Mouse (Mus musculus) spleen, adult 10 weeks (tissue): ENCODE results near the gene Ndrg2. TPM values are rescaled to one million over a fixed set of nuclear protein-coding genes. Genes with fewer than 3 reads are reported as not detected.

ENCODE experiments used
- polyA plus RNA-seq: library from polyadenylated mRNA; stranded (reverse); fragments of 350-450 nt; fragmentation: Illumina TruSeq; extraction: RNeasy Lipid Tissue Mini Kit (QIAGEN cat#74804); gene quantifications from one replicate; pipeline ENCODE4 v1.2.3, GENCODE M21; 2015; ENCODE audit warnings: low replicate concordance; ENCODE audit not compliant: insufficient read depth

Gene Ndrg2
- polyA plus RNA-seq, result 27.2 TPM

GRCm38 (mm10) chr14:51913960-51914762 lies at the start of gene Ndrg2:
TSS of gene Ndrg2 (minus strand) at chr14:51914158.

GRCm38 (mm10) chr14:51922571-51922865 lies 8.6 kb upstream of the Ndrg2 start, which contains the start of gene Rnase13:
TSS of gene Rnase13 (minus strand) at chr14:51922773.

DNA sequence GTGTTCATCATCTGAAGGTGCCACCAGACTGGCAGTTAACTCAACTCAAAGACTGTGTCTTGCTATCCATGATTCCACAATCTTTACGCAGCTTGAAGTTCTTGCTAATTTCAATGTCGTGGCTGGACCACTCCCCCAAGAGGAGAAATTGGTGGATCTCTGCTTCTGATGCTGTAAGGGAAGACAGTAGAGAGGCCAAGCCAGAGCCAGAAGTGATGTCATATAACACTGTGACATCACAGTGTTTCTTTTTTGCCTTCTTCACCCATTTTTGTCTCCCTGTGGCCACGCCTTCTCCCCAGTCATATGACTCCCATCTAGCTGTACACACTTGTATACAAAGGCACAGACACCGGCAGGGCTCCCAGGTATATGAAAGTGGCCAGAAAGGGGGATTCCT lies 4.2 kb upstream of the Ndrg2 start, which contains the start of gene Tppp2:
Gene Tppp2 (plus strand): TSS at position 301 of the 400 bp plus-strand sequence.

DNA sequence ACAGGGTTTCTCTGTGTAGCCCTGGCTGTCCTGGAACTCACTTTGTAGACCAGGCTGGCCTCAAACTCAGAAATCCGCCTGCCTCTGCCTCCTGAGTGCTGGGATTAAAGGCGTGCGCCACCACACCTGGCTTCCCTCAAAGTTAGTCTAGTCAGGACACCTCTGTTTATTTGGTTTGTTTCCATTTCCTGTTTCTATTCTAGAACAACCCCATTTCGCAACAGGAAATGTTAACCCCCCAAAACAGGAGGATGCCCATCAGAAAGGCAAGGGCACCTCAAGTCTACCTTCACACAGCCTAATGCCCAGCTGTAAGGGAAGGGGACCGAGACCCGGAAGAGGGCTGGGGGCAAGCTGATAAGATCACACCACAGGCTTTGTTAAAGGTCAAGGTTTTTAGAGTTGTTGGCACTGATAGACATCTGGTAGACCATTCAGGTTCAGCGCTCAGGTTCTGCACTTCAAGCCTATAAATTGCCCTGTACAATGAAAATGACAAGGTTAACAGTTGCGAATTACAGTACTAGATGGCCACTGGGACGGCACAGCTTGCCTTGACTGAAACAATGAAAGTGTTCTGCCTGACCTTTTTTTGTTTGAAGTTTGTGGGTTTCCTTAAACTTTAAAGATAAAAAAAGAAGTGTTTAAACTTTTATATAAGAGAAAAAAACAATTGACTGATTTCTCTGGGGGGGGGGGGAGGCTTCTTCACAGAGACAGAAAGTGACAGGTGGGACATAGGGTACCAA lies 21.6 kb downstream of the Ndrg2 start, which contains the start of gene Slc39a2:
Gene Slc39a2 (plus strand): TSS at position 699 of the 749 bp plus-strand sequence.

DNA sequence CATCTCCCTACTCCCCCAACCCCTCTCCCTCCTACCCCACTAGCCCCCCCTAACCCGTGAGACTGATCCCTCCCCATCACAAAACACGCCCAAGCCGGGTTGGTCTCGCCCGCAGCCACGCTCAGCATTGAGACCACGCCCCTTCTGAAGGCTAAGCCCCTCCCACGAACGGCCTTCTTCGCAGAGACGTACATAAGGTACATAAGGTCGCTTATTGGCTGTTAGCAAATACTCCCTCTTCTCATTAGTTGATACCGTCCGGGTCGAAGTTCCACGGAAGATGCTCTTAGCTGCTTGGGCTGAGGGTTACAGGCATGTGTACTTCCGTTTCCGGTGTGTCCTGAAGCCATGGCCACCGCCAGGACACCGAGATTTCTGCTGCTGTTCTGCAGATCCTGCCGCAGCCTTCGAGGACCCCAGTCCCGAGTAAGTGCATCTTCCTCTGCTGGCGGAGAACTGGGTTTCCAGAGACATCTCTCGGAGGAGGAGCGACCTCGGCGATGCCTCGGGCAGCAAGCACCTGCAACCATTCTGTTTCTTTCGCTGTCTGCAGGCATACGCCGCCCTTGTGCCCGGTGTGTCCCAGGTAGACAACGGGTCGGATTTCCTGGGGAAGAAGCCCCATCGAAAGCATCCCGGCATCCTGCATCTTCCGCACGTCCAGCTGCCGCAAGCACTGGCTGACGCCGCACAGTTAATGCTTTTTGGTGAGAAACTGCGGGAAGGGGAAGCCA lies 29.2 kb downstream of the Ndrg2 start, which contains the start of gene Mettl17:
Gene Mettl17 (plus strand): TSS at position 245 of the 734 bp plus-strand sequence.

Other genes with a start within 250 kb of the Ndrg2 start
- gene Gm17079, start 218.7 kb downstream of the Ndrg2 start, polyA plus RNA-seq, result not detected
- gene Gm5800, start 197.0 kb downstream of the Ndrg2 start, polyA plus RNA-seq, result not detected
- not detected for gene Ang4, start 140.6 kb downstream of the Ndrg2 start, polyA plus RNA-seq
- not detected for gene AY358078, start 114.1 kb downstream of the Ndrg2 start, polyA plus RNA-seq
- gene Ear6, start 60.5 kb downstream of the Ndrg2 start, polyA plus RNA-seq, result not detected
- gene Mettl17, start 29.3 kb downstream of the Ndrg2 start, polyA plus RNA-seq, result 32.9 TPM
- 1.8 TPM for gene Slc39a2, start 21.3 kb downstream of the Ndrg2 start, polyA plus RNA-seq
- gene Tppp2, start 4.3 kb upstream of the Ndrg2 start, polyA plus RNA-seq, result not detected
- gene Rnase13, start 8.6 kb upstream of the Ndrg2 start, polyA plus RNA-seq, result not detected
- gene Arhgef40, start 70.6 kb upstream of the Ndrg2 start, polyA plus RNA-seq, result 11.0 TPM
- gene Tmem253, start 101.5 kb upstream of the Ndrg2 start, polyA plus RNA-seq, result not detected
- gene Zfp219, start 106.6 kb upstream of the Ndrg2 start, polyA plus RNA-seq, result 3.4 TPM
- gene Olfr221, start 128.3 kb upstream of the Ndrg2 start, polyA plus RNA-seq, result not detected
- 497 TPM for gene Hnrnpc, start 189.9 kb upstream of the Ndrg2 start, polyA plus RNA-seq
- 44.6 TPM for gene Rpgrip1, start 196.5 kb upstream of the Ndrg2 start, polyA plus RNA-seq